Mouse (Mus musculus): ENCODE results near the gene Hoxa5. TPM values are rescaled to one million over a fixed set of nuclear protein-coding genes. Genes with fewer than 3 reads are reported as not detected.

Gene Hoxa5
- polyA plus RNA-seq, 1 experiment from 2014 or later, result not detected

GRCm38 (mm10) chr6:52182030-52182429 lies 22.4 kb downstream of the Hoxa5 start:
- Histone ChIP-seq H3K4me3 (no peak overlapping the region), H3K9me3 (no peaks in the 10 kb centered on the region), H3K36me3 (no peaks in the 10 kb centered on the region), H3K27me3 (peaks cover 100% of the 10 kb centered on the region), H3K4me1 (no peaks in the 10 kb centered on the region), H3K27ac (replicated peaks) (no peak overlapping the region), H3K9ac (replicated peaks) (no peak overlapping the region), H3K4me2 (replicated peaks) (no peak overlapping the region)
- no peak for ATAC-seq (ENCODE audit: low FRiP score, low read depth)
- WGBS, result 12% methylated on average over 2 of the region's 2 CpGs

GRCm38 (mm10) chr6:52180726-52181125 lies 23.7 kb downstream of the Hoxa5 start:
- peaks cover 100% of the 10 kb centered on the region for H3K27me3 ChIP-seq
- no peaks in the 10 kb centered on the region for H3K4me1 ChIP-seq
- WGBS, result 8% methylated on average over 3 of the region's 3 CpGs
- H3K27ac ChIP-seq (replicated peaks), result no peak overlapping the region
- H3K4me3 ChIP-seq, result no peak overlapping the region
- H3K9ac ChIP-seq (replicated peaks), result no peak overlapping the region
- H3K4me2 ChIP-seq (replicated peaks), result no peak overlapping the region
- H3K9me3 ChIP-seq, result no peaks in the 10 kb centered on the region
- no peak for ATAC-seq (ENCODE audit: low FRiP score, low read depth)
- H3K36me3 ChIP-seq, result no peaks in the 10 kb centered on the region

GRCm38 (mm10) chr6:52180213-52180710 lies 24.1 kb downstream of the Hoxa5 start:
- WGBS, result 2% methylated on average over 11 of the region's 11 CpGs
- Histone ChIP-seq H3K27me3 (peaks cover 100% of the 10 kb centered on the region), H3K4me2 (replicated peaks) (no peak overlapping the region), H3K9ac (replicated peaks) (no peak overlapping the region), H3K27ac (replicated peaks) (no peak overlapping the region), H3K4me1 (no peaks in the 10 kb centered on the region), H3K36me3 (no peaks in the 10 kb centered on the region), H3K4me3 (no peak overlapping the region), H3K9me3 (no peaks in the 10 kb centered on the region)
- no peak for ATAC-seq (ENCODE audit: low FRiP score, low read depth)

GRCm38 (mm10) chr6:52179690-52180089 lies 24.7 kb downstream of the Hoxa5 start:
- ATAC-seq (ENCODE audit: low FRiP score, low read depth), result no peak
- no peak overlapping the region for H3K4me3 ChIP-seq
- WGBS, result under 1% methylated on average over 10 of the region's 10 CpGs
- no peaks in the 10 kb centered on the region for H3K9me3 ChIP-seq
- H3K27me3 ChIP-seq, result peaks cover 100% of the 10 kb centered on the region
- no peak overlapping the region for H3K27ac ChIP-seq (replicated peaks)
- H3K4me2 ChIP-seq (replicated peaks), result no peak overlapping the region
- no peaks in the 10 kb centered on the region for H3K36me3 ChIP-seq
- H3K9ac ChIP-seq (replicated peaks), result no peak overlapping the region
- H3K4me1 ChIP-seq, result no peaks in the 10 kb centered on the region

GRCm38 (mm10) chr6:52178918-52179665 lies 25.3 kb downstream of the Hoxa5 start:
- H3K4me3 ChIP-seq, result no peak overlapping the region
- H3K4me1 ChIP-seq, result no peaks in the 10 kb centered on the region
- H3K4me2 ChIP-seq (replicated peaks), result no peak overlapping the region
- H3K9ac ChIP-seq (replicated peaks), result no peak overlapping the region
- H3K27ac ChIP-seq (replicated peaks), result no peak overlapping the region
- H3K9me3 ChIP-seq, result no peaks in the 10 kb centered on the region
- peaks cover 97% of the 10 kb centered on the region for H3K27me3 ChIP-seq
- ATAC-seq (ENCODE audit: low FRiP score, low read depth), result no peak
- WGBS, result 0% methylated on average over 4 of the region's 4 CpGs
- H3K36me3 ChIP-seq, result no peaks in the 10 kb centered on the region

- H3K36me3 ChIP-seq, result no peaks in the 10 kb centered on the region
- H3K4me2 ChIP-seq (replicated peaks), result no peak overlapping the region
- H3K4me3 ChIP-seq, result no peak overlapping the region
- no peaks in the 10 kb centered on the region for H3K9me3 ChIP-seq
- no peak for ATAC-seq (ENCODE audit: low FRiP score, low read depth)
- H3K27me3 ChIP-seq, result peaks cover 96% of the 10 kb centered on the region
- 1% methylated on average over 9 of the region's 9 CpGs for WGBS
- no peak overlapping the region for H3K9ac ChIP-seq (replicated peaks)
- H3K4me1 ChIP-seq, result peaks cover 1% of the 10 kb centered on the region
- H3K27ac ChIP-seq (replicated peaks), result no peak overlapping the region
Observed at GRCm38 (mm10) chr6:52177806-52178205, 26.6 kb downstream of the Hoxa5 start.

GRCm38 (mm10) chr6:52177061-52177735 lies 27.2 kb downstream of the Hoxa5 start, which contains the start of gene 5730596B20Rik:
5730596B20Rik (plus strand) TSS chr6:52177498.
- Histone ChIP-seq H3K36me3 (no peaks in the 10 kb centered on the region), H3K4me2 (replicated peaks) (no peak within 1 kb of the TSS), H3K27me3 (peaks cover 96% of the 10 kb centered on the region), H3K9ac (replicated peaks) (no peak within 1 kb of the TSS), H3K4me1 (peaks cover 7% of the 10 kb centered on the region), H3K9me3 (no peaks in the 10 kb centered on the region), H3K27ac (replicated peaks) (no peak within 1 kb of the TSS), H3K4me3 (no peak within 1 kb of the TSS)
- WGBS, result under 1% methylated on average over 36 of the region's 36 CpGs
- ATAC-seq (ENCODE audit: low FRiP score, low read depth), result no peak

GRCm38 (mm10) chr6:52176391-52176790 lies 28.0 kb downstream of the Hoxa5 start:
- peaks cover 96% of the 10 kb centered on the region for H3K27me3 ChIP-seq
- peaks cover 10% of the 10 kb centered on the region for H3K4me1 ChIP-seq
- no peak overlapping the region for H3K27ac ChIP-seq (replicated peaks)
- no peaks in the 10 kb centered on the region for H3K9me3 ChIP-seq
- H3K9ac ChIP-seq (replicated peaks), result no peak overlapping the region
- H3K4me3 ChIP-seq, result no peak overlapping the region
- no peaks in the 10 kb centered on the region for H3K36me3 ChIP-seq
- WGBS, result 2% methylated on average over 6 of the region's 6 CpGs
- ATAC-seq (ENCODE audit: low FRiP score, low read depth), result no peak
- no peak overlapping the region for H3K4me2 ChIP-seq (replicated peaks)

GRCm38 (mm10) chr6:52175864-52176263 lies 28.5 kb downstream of the Hoxa5 start:
- no peak overlapping the region for H3K27ac ChIP-seq (replicated peaks)
- no peaks in the 10 kb centered on the region for H3K36me3 ChIP-seq
- WGBS, result 2% methylated on average over 18 of the region's 35 CpGs
- no peaks in the 10 kb centered on the region for H3K9me3 ChIP-seq
- ATAC-seq (ENCODE audit: low FRiP score, low read depth), result no peak
- peaks cover 96% of the 10 kb centered on the region for H3K27me3 ChIP-seq
- H3K4me3 ChIP-seq, result peak overlapping the region; percentile 13
- no peak overlapping the region for H3K9ac ChIP-seq (replicated peaks)
- H3K4me1 ChIP-seq, result peaks cover 10% of the 10 kb centered on the region
- no peak overlapping the region for H3K4me2 ChIP-seq (replicated peaks)

GRCm38 (mm10) chr6:52174968-52175751 lies 29.2 kb downstream of the Hoxa5 start:
- Histone ChIP-seq H3K4me2 (replicated peaks) (no peak overlapping the region), H3K9me3 (no peaks in the 10 kb centered on the region), H3K9ac (replicated peaks) (no peak overlapping the region), H3K36me3 (no peaks in the 10 kb centered on the region), H3K27me3 (peaks cover 96% of the 10 kb centered on the region), H3K27ac (replicated peaks) (no peak overlapping the region), H3K4me3 (peak overlapping the region; percentile 13), H3K4me1 (peaks cover 10% of the 10 kb centered on the region)
- WGBS, result 1% methylated on average over 41 of the region's 41 CpGs
- no peak for ATAC-seq (ENCODE audit: low FRiP score, low read depth)

- Histone ChIP-seq H3K27ac (replicated peaks) (no peak overlapping the region), H3K9ac (replicated peaks) (no peak overlapping the region), H3K4me2 (replicated peaks) (no peak overlapping the region), H3K9me3 (no peaks in the 10 kb centered on the region), H3K4me3 (no peak overlapping the region), H3K27me3 (peaks cover 93% of the 10 kb centered on the region), H3K4me1 (peaks cover 10% of the 10 kb centered on the region), H3K36me3 (no peaks in the 10 kb centered on the region)
- 2% methylated on average over 4 of the region's 4 CpGs for WGBS
- ATAC-seq (ENCODE audit: low FRiP score, low read depth), result no peak
Observed at GRCm38 (mm10) chr6:52173648-52174047, 30.7 kb downstream of the Hoxa5 start.

- WGBS, result 1% methylated on average over 35 of the region's 35 CpGs
- H3K4me1 ChIP-seq, result peaks cover 10% of the 10 kb centered on the region
- no peak overlapping the region for H3K27ac ChIP-seq (replicated peaks)
- H3K27me3 ChIP-seq, result peaks cover 93% of the 10 kb centered on the region
- H3K36me3 ChIP-seq, result no peaks in the 10 kb centered on the region
- H3K9me3 ChIP-seq, result no peaks in the 10 kb centered on the region
- ATAC-seq (ENCODE audit: low FRiP score, low read depth), result no peak
- peak overlapping the region; percentile 27 for H3K4me2 ChIP-seq (replicated peaks)
- H3K9ac ChIP-seq (replicated peaks), result no peak overlapping the region
- peak overlapping the region; percentile 15 for H3K4me3 ChIP-seq
Observed at GRCm38 (mm10) chr6:52172501-52172900, 31.9 kb downstream of the Hoxa5 start.
